ENCODE assay signal across 19 mouse cellular contexts in genomic region chr6:34272462-34272861, GRCm38 (mm10). TPM values are rescaled to one million over a fixed set of nuclear protein-coding genes. Genes with fewer than 3 reads are reported as not detected.
DNase-seq lines count a peak whose midpoint lies in the region; ATAC-seq and TF ChIP-seq lines count a peak whose summit lies in the region.
"Had no signal": no experiment of that assay in that cellular context is flagged by ENCODE, and none has a peak within 500 bp of the region (broad histone marks: within the 10 kb centered on the region; RNA-seq: fewer than 3 reads in every experiment).

No protein-coding gene starts in this region.

- TF ChIP-seq POLR2A in CH12.LX (IDR thresholded peaks at IDR 0.05; ENCODE audit: low read depth, low read length): no peak

- no peak overlapping the region for H3K27ac ChIP-seq in CH12.LX (ENCODE audit: insufficient read depth, low read depth)
- H3K27ac ChIP-seq: embryonic facial prominence, embryonic 12.5 days; forebrain, embryonic 15.5 days; heart, embryonic 10.5 days; hindbrain, embryonic 13.5 days; hindbrain, postnatal 0 days; intestine, embryonic 15.5 days had no signal

- H3K9me3 ChIP-seq in CH12.LX (replicated peaks; ENCODE audit: low read length): no peaks in the 10 kb centered on the region
- H3K9me3 ChIP-seq: embryonic facial prominence, embryonic 12.5 days; forebrain, embryonic 15.5 days; heart, embryonic 10.5 days; hindbrain, embryonic 13.5 days; intestine, embryonic 15.5 days had no signal

- H3K27me3 ChIP-seq in CH12.LX (replicated peaks): no peaks in the 10 kb centered on the region
- H3K27me3 ChIP-seq: embryonic facial prominence, embryonic 12.5 days; forebrain, embryonic 15.5 days; hindbrain, embryonic 13.5 days; intestine, embryonic 15.5 days had no signal

- in situ Hi-C loops in CH12.LX (cut with MboI; ENCODE audit: low pct_ligation_motif_present, low pct_unique_long_range_greater_than_20kb, low sequenced_read_pairs): loop anchor here (10.0 kb wide), 1 partner anchor 228 kb away; no protein-coding TSS in a partner anchor

- peaks cover 26 to 76% of the 10 kb centered on the region in 2 experiments for H3K4me1 ChIP-seq in CH12.LX (ENCODE audit: control insufficient read depth in 1 of 2, insufficient read depth in 2 of 2)
- H3K4me1 ChIP-seq: embryonic facial prominence, embryonic 12.5 days; heart, embryonic 10.5 days; hindbrain, embryonic 13.5 days; intestine, embryonic 15.5 days had no signal

- DNase-seq in 3T3-L1 (ENCODE audit: low read depth, low spot score) (peak; percentile 48), 416B (ENCODE audit: low read depth) (peak; percentile 30), CH12.LX (ENCODE audit: extremely low read depth) (peak; percentile 85)
- no peak for DNase-seq in heart, adult 8-10 months (ENCODE audit: low spot score)
- no peak for DNase-seq in lung, postnatal 25 days (ENCODE audit: low spot score)
- DNase-seq: adrenal gland, adult 2 months; adrenal gland, postnatal 25 days; cerebellum, adult 2 months; cerebellum, postnatal 14 days; gastrocnemius, postnatal 36 days; heart, adult 11 months; heart, postnatal 10 days had no signal

- ATAC-seq in inflammation-experienced regulatory T-cells, adult 6 months: peak; percentile 54
- ATAC-seq: forebrain, embryonic 15.5 days; hindbrain, postnatal 0 days; intestine, embryonic 15.5 days had no signal

- TF ChIP-seq EP300 in CH12.LX (IDR thresholded peaks at IDR 0.05; ENCODE audit: low read length): peak; percentile 82

- no peak overlapping the region for H3K9ac ChIP-seq in CH12.LX (ENCODE audit: insufficient read depth, low read depth)
- H3K9ac ChIP-seq: embryonic facial prominence, embryonic 12.5 days; forebrain, embryonic 15.5 days; hindbrain, embryonic 13.5 days; intestine, embryonic 15.5 days had no signal

- no peak for TF ChIP-seq RAD21 in CH12.LX (IDR thresholded peaks at IDR 0.05; ENCODE audit: low read depth, low read length)

- H3K4me3 ChIP-seq in CH12.LX (replicated peaks in 1 of 3; ENCODE audit: low read depth in 2 of 3, low read length in 2 of 3, poor library complexity in 1 of 3): no peak overlapping the region
- H3K4me3 ChIP-seq: embryonic facial prominence, embryonic 12.5 days; forebrain, embryonic 15.5 days; heart, embryonic 10.5 days; hindbrain, embryonic 13.5 days; intestine, embryonic 15.5 days had no signal

- H3K36me3 ChIP-seq in CH12.LX (replicated peaks in 1 of 2; ENCODE audit: control insufficient read depth in 1 of 2, insufficient read depth in 1 of 2, low read length in 1 of 2): no peaks in the 10 kb centered on the region
- H3K36me3 ChIP-seq: embryonic facial prominence, embryonic 12.5 days; forebrain, embryonic 15.5 days; heart, embryonic 10.5 days; hindbrain, embryonic 13.5 days; intestine, embryonic 15.5 days had no signal

- no peak for TF ChIP-seq CTCF in CH12.LX (conservative IDR thresholded peaks at IDR 0.05 in 1 of 2, IDR thresholded peaks at IDR 0.05 in 1 of 2; ENCODE audit: low read depth in 2 of 2, low read length in 2 of 2)

- H3K4me2 ChIP-seq in CH12.LX (ENCODE audit: insufficient read depth, low read depth, poor library complexity, severe bottlenecking): peak overlapping the region; percentile 18; the same call in 1 of the 2 replicates
- H3K4me2 ChIP-seq: embryonic facial prominence, embryonic 12.5 days; forebrain, embryonic 15.5 days; hindbrain, embryonic 13.5 days; intestine, embryonic 15.5 days had no signal

- H3K79me2 ChIP-seq in CH12.LX (replicated peaks; ENCODE audit: control insufficient read depth, extremely low read depth, insufficient read depth, poor library complexity, severe bottlenecking): no peaks in the 10 kb centered on the region

- dilution Hi-C loops in CH12.LX (cut with MboI; ENCODE audit: extremely low pct_ligation_motif_present, extremely low pct_unique_long_range_greater_than_20kb, low sequenced_read_pairs): no loop called here

TF ChIP-seq in CH12.LX, 34 proteins besides CTCF, POLR2A, EP300 and RAD21:
- TF ChIP-seq MAZ (IDR thresholded peaks at IDR 0.05; ENCODE audit: low read depth, low read length) (peak; percentile 69), ZC3H11A (IDR thresholded peaks at IDR 0.05; ENCODE audit: low read depth, low read length) (no peak), E2F4 (IDR thresholded peaks at IDR 0.05; ENCODE audit: insufficient replicate concordance, low read depth, low read length) (no peak), IRF4 (IDR thresholded peaks at IDR 0.05; ENCODE audit: low read depth, low read length) (peak; percentile 72), USF1 (IDR thresholded peaks at IDR 0.05; ENCODE audit: low read depth, low read length) (no peak), POLR2AphosphoS2 (IDR thresholded peaks at IDR 0.05; ENCODE audit: low read depth, low read length) (no peak), GABPA (IDR thresholded peaks at IDR 0.05; ENCODE audit: insufficient replicate concordance, low read depth, low read length) (no peak), KAT2A (IDR thresholded peaks at IDR 0.05; ENCODE audit: insufficient replicate concordance, low read length) (0 out of 2 replicates have a peak, but pooled peaks have one; percentile 15), CHD1 (IDR thresholded peaks at IDR 0.05; ENCODE audit: low read depth, low read length) (no peak), RCOR1 (conservative IDR thresholded peaks at IDR 0.05; ENCODE audit: low read depth, low read length) (no peak), NELFE (IDR thresholded peaks at IDR 0.05; ENCODE audit: low read depth, low read length) (no peak), JUN (IDR thresholded peaks at IDR 0.05; ENCODE audit: insufficient read depth, low read depth, low read length) (peak; percentile 19; the same call in 1 of the 2 replicates), TBP (conservative IDR thresholded peaks at IDR 0.05; ENCODE audit: low read depth, low read length) (no peak), ZNF384 (IDR thresholded peaks at IDR 0.05; ENCODE audit: low read depth, low read length) (no peak), ZKSCAN1 (IDR thresholded peaks at IDR 0.05; ENCODE audit: borderline replicate concordance, low read depth, low read length) (no peak), SIN3A (IDR thresholded peaks at IDR 0.05; ENCODE audit: low read length) (no peak), NRF1 (IDR thresholded peaks at IDR 0.05; ENCODE audit: low read depth, low read length) (no peak), SMC3 (IDR thresholded peaks at IDR 0.05; ENCODE audit: low read depth, low read length) (no peak), MEF2A (IDR thresholded peaks at IDR 0.05; ENCODE audit: borderline replicate concordance, low read depth, low read length) (peak; percentile 88), MAX (IDR thresholded peaks at IDR 0.05; ENCODE audit: low read length) (no peak), USF2 (conservative IDR thresholded peaks at IDR 0.05; ENCODE audit: low read depth, low read length) (no peak), ELF1 (IDR thresholded peaks at IDR 0.05; ENCODE audit: low read depth, low read length) (no peak), BHLHE40 (IDR thresholded peaks at IDR 0.05; ENCODE audit: low read depth, low read length) (peak; percentile 90), JUND (conservative IDR thresholded peaks at IDR 0.05; ENCODE audit: low read depth, low read length) (no peak), MXI1 (IDR thresholded peaks at IDR 0.05; ENCODE audit: low read depth, low read length) (no peak), ZMIZ1 (IDR thresholded peaks at IDR 0.05; ENCODE audit: low read depth, low read length) (no peak), MAFK (IDR thresholded peaks at IDR 0.05; ENCODE audit: insufficient replicate concordance, low read length) (peak; percentile 82), MYC (IDR thresholded peaks at IDR 0.05; ENCODE audit: low read depth, low read length) (no peak), PAX5 (IDR thresholded peaks at IDR 0.05; ENCODE audit: low read length) (no peak), CHD2 (IDR thresholded peaks at IDR 0.05; ENCODE audit: low read length) (peak; percentile 87), TCF12 (IDR thresholded peaks at IDR 0.05; ENCODE audit: low read depth, low read length) (peak; percentile 86), UBTF (IDR thresholded peaks at IDR 0.05; ENCODE audit: low read depth, low read length) (no peak), HCFC1 (IDR thresholded peaks at IDR 0.05; ENCODE audit: low read depth, low read length) (no peak; the same call in 1 of the 2 replicates), ETS1 (conservative IDR thresholded peaks at IDR 0.05; ENCODE audit: low read depth, low read length) (peak; percentile 98)

RNA-seq across cellular contexts. Expression of gene Akr1b3, which starts 44.8 kb away (rescaled TPM):
- total RNA-seq in CH12.LX (2012; rRNA removed) (313 and 382 TPM in 2 replicates), CH12.LX (2014; rRNA removed) (257 and 264 TPM in 2 replicates)
- 344 and 359 TPM in 2 replicates for polyA plus RNA-seq in CH12.LX (2012; ENCODE audit: insufficient read length, low read depth)
- polyA plus RNA-seq in inflammation-experienced regulatory T-cells, adult 6 months (2017; shearing (Covaris generic)): 100 to 1,000 TPM; 371 to 476 (median 432) TPM
- 100 to 1,000 TPM; 272 to 373 (median 320) TPM for total RNA-seq in heart, adult 8-10 months (2022)

Comparison
In these comparisons a context has a peak if more than half of its experiments do, and no peak if none do; other contexts are left out.
1. DNase-seq: peak in 3T3-L1 (single experiment), 416B (single experiment) and CH12.LX (single experiment); none in heart, adult 8-10 months (single experiment) and lung, postnatal 25 days (single experiment).